Mouse (Mus musculus) heart, postnatal 36 days (tissue): ENCODE data around the gene Gpalpp1. TPM values are rescaled to one million over a fixed set of nuclear protein-coding genes. Genes with fewer than 3 reads are reported as not detected.
A peak's percentile ranks its signal among the peaks of the same experiment; 100 is the strongest.

Source experiments
- DNase-seq, 2 experiments: peaks; one replicate each; pipeline ENCODE4 v3.0.0; 2021 to 2022
- intact Hi-C: fragments of 180-260 bp; cut with DNase I; formaldehyde crosslinking; loops from one replicate; pipeline ENCODE4 v1.15.1; 2025
- total RNA-seq, 2 experiments: library from RNA; stranded (reverse); gene quantifications; 2 replicates each; pipeline ENCODE4 v1.2.3; 2021

Gene Gpalpp1
- 10 to 100 TPM in 1 of 2 experiments, 1 to 10 TPM in 1; 9.3 to 12.5 TPM for total RNA-seq

DNA sequence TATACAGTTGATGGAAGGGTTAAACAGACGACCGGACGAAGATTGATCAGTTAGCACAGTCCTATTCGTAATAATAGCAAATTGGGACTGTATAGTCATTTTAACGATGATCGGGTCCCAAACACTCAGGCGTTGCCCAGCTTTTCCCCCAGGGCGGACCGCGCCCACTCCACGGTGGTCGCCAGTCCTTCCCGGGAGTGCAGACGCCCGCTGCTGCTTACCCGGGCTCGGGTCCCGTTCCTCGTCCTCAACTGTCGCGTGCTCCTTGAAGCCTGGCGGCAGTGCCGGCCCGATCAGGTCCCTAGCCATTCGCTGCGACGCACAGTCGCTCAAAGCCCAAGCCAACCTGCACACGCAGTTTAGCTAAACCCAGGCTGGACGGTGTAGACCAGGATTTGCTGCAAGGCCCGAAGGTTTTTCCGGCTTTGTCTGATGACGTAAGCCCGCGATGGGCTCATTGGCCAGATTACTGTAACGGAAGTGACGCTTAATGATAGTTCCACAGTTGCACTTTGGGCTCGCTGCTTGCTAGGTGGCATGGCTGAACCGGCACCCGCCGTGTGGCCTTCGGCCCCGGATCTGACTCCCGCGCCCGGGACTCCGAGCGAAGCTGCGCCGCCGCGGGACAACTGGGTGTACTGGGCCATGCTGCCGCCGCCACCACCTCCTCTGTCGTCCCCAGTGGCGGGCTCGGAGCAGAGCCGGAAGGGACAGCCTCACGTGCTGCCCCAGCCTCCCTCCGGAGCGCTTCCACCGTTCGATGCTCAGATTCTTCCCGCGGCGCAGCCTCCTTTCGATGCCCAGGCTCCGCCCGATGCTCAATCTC, at the start of gene Gpalpp1, which contains the start of gene Nufip1:
Gene Gpalpp1, minus strand, starts transcription at position 365 of the 826 bp plus-strand sequence.
Gene Nufip1, plus strand, starts transcription at position 496 of the 826 bp plus-strand sequence.
- intact Hi-C loops = loop anchor here (5.0 kb wide), 3 partner anchors 37 to 307 kb away; partner anchors contain the start of gene Gtf2f2
- peak; percentile 84 to 89 for DNase-seq

- intact Hi-C loops = loop anchor here (5.0 to 10.0 kb wide), 2 partner anchors 146 to 597 kb away; partner anchors contain the start of gene Gtf2f2
Observed at GRCm38 (mm10) chr14:76158192-76158785, 47.7 kb upstream of the Gpalpp1 start.

GRCm38 (mm10) chr14:76153828-76154227, 43.3 kb upstream of the Gpalpp1 start:
- DNase-seq = no peak
- intact Hi-C loops = loop anchor here (2.0 to 10.0 kb wide), 2 partner anchors 259 to 601 kb away; no protein-coding TSS in a partner anchor

More at GRCm38 (mm10) chr14:76158192-76158785, 47.7 kb upstream of the Gpalpp1 start:
- DNase-seq = no peak

- peak; percentile 9 to 29 for DNase-seq
- intact Hi-C loops = loop anchor here (2.0 to 10.0 kb wide), 2 partner anchors 260 to 602 kb away; no protein-coding TSS in a partner anchor
Observed at GRCm38 (mm10) chr14:76153003-76153675, 42.6 kb upstream of the Gpalpp1 start.

DNA sequence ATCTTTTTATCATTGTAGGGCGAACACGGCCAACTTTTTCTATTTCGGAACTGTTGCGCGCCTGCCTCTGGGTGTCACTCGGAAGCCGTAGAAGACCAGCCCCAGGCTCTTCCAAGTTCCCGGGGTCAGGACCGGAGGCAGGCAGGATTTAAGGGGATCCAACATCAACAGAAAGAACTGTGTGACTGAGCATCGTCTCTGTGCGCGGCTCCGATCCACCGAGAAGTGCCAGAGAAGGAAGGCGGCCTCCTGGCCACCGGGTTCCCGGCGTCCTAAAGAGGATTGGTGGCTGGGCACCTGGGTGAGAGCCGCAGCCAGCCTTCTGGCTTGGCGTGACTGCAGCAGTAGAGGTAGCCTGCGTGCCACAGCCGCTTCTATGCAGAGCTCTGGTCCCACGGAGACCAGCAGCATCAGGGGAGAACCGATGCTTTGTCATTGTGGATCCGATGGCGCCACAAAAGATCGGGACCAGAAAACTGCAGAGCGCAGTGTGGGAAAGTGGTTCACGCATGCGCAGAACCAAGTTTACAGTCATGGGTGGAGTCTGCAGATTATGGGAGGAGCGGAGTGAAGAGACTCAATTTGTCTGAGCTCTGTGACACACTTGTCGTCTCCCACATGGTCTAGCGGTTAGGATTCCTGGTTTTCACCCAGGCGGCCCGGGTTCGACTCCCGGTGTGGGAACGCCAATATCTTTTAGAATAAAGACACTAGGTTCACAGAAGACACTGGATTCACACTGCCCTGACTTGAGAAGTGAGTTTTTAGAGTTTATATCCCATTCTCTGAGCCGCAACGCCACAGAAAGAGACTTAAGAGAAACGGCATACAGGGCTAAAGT, 41.8 kb upstream of the Gpalpp1 start:
- peak; percentile 98 for DNase-seq
- intact Hi-C loops = loop anchor here (1.0 to 10.0 kb wide), 3 partner anchors 260 to 602 kb away; no protein-coding TSS in a partner anchor

DNA sequence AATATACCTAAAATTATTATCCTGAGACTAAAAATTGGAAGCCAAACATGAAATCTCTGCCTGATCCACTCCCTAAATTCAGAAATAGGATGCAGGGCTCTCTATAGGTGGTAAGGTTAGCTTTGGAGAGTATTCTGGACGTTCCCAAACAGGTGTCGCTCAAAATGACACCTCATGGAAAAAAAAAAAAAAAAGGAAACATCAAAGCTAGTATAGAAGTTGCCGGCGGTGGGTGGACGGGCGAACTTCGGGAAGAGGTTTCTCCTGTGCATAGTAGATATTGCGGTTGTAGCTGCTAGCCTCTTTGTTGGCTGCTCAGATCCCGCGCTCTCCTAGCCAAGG, 41.2 kb upstream of the Gpalpp1 start:
- DNase-seq = no peak
- intact Hi-C loops = loop anchor here (1.0 to 10.0 kb wide), 3 partner anchors 261 to 603 kb away; no protein-coding TSS in a partner anchor

DNA sequence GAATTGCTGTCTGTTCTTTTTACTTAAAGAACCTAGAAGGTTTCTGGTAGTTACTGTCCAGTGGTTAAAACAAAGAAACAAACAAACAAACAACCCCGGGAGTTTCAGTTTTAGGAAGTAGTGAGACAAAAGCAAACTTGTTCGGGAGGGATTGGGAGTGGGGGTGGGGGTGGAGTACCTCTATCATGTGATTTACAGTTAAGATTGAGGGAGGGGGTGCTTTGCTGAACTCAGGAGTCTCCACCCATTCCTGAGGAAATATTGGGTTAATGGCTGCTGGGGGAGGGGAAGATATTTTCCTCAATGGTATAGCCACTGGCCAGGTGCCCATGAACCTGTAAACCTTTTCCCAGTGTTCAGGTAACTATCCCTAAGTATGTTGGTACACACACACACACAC, 40.5 kb upstream of the Gpalpp1 start:
- intact Hi-C loops = loop anchor here (10.0 kb wide), 1 partner anchor 604 kb away; no protein-coding TSS in a partner anchor
- DNase-seq = no peak

GRCm38 (mm10) chr14:76150499-76150898, 39.9 kb upstream of the Gpalpp1 start:
- intact Hi-C loops = loop anchor here (10.0 kb wide), 1 partner anchor 604 kb away; no protein-coding TSS in a partner anchor
- peak in 1 of 2 experiments; percentile 13 for DNase-seq

DNA sequence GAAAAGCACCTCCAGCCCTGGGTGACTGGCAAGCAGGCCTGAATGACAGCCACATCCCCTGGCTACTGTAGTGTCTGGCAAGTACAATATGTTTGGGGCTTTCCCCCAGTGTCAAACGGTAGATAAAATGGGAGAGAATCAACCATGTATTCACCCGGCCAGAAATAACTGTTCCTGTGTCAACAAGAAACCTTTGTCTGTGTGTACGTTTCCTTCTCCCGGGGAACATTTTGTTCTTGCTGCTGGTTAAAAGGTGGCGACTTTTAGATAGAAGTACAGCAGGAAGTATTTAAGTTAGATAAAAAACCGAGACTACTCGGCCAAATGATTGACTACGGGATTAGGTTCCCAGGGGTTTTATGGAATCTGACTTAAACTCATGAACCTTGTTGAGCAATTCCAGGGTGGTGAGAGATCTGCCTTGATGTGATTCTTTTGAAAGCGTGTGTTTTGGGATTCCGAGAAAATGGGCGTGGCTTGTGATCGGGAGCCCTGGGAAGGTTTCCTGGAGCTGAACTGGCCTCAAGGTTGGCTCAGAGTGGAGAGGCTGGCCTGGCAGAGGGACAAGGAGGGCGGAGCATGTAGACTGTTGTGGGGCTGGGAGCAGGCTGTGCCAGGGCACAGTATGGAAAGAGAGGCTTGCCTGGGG, 39.1 kb upstream of the Gpalpp1 start:
- peak; percentile 87 for DNase-seq
- intact Hi-C loops = loop anchor here (5.0 to 10.0 kb wide), 2 partner anchors 37 to 605 kb away; partner anchors contain the start of genes Gpalpp1 and Nufip1

GRCm38 (mm10) chr14:76148294-76148693, 37.7 kb upstream of the Gpalpp1 start:
- DNase-seq = no peak
- intact Hi-C loops = loop anchor here (5.0 kb wide), 1 partner anchor 36 kb away; the partner anchor contains the start of genes Gpalpp1 and Nufip1

GRCm38 (mm10) chr14:76147061-76147460, 36.5 kb upstream of the Gpalpp1 start:
- no peak for DNase-seq
- intact Hi-C loops = loop anchor here (5.0 kb wide), 1 partner anchor 35 kb away; the partner anchor contains the start of genes Gpalpp1 and Nufip1

DNA sequence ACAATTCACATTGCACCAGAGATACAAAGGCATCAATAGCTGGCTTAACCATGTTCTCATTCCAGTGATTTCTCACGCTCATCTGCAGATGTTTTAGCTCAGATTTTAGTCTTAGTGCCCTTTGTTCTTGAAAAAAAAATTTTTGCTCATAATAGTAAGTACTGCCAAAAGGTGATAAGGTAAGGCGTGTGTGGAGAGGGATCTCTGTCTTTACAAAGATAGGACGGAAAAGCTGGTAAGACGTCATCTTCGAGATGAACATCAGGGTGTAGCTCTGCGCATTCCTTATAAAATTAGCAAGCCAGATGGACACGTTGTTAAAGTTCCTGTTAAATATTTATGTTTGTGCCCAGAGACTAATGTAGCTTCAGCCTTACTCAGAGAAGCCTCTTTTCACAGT, 35.3 kb upstream of the Gpalpp1 start:
- intact Hi-C loops = loop anchor here (5.0 kb wide), 1 partner anchor 34 kb away; the partner anchor contains the start of genes Gpalpp1 and Nufip1
- DNase-seq = no peak

DNA sequence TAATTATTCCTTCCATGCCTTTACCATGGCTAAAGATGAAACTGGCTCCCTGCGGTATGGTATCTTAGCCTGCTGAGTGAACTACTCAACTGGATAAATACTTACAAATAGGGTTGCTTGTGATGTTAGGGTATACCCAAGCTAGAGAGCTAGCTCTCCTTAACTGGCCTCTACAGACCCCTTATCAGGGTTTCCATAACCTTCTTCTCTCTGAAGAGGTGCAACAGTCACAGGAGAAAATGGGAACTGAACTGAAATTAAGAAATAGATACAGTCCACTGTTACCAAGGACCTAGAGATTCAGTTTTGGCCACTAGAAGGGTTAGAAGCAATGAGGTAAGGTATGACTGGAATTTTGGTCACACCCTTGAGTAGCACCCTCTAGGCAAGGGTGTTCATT, 34.7 kb upstream of the Gpalpp1 start:
- intact Hi-C loops = loop anchor here (5.0 kb wide), 1 partner anchor 33 kb away; the partner anchor contains the start of genes Gpalpp1 and Nufip1
- no peak for DNase-seq

DNA sequence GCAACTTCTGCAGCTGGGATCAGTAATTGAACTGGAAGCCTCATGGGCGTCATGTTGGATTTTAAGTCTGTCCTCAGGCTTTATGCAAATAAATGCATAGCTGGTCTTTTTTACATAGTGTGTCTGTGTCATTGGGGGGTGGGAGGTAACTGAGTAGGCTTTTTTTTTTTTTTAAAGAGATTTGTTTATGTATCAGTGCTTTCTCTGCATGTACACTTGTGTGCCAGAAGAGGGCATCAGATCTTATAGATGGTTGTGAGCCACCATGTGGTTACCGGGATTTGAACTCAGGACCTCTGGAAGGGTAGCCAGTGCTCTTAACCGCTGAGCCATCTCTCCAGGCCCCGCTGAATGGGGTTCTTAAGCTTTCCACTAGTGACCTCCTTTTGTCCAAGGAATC, 24.4 kb upstream of the Gpalpp1 start:
- intact Hi-C loops = no loop called here
- DNase-seq = no peak

DNA sequence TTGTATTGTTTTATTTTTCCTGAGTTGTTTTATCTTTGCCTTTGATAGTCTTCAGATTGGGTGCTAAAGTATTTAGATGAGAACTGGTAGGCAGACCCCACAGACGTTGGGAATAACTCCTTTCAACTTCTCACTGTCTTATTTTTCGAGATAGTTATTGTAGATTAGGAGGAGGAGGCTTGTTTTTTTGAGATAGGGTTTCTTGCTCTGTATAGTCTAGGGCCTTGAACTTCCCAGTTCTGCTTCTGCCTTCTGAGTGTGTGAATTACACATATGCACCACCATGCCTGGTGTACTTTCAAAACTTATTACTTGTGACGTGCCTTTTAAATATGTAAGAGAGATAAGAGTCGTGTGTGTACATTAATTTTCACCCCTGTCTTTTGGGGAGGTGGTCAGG, 17.6 kb upstream of the Gpalpp1 start:
- no peak for DNase-seq
- intact Hi-C loops = no loop called here

- no peak for DNase-seq
- intact Hi-C loops = no loop called here
Observed at GRCm38 (mm10) chr14:76127311-76127710, 16.8 kb upstream of the Gpalpp1 start.

DNA sequence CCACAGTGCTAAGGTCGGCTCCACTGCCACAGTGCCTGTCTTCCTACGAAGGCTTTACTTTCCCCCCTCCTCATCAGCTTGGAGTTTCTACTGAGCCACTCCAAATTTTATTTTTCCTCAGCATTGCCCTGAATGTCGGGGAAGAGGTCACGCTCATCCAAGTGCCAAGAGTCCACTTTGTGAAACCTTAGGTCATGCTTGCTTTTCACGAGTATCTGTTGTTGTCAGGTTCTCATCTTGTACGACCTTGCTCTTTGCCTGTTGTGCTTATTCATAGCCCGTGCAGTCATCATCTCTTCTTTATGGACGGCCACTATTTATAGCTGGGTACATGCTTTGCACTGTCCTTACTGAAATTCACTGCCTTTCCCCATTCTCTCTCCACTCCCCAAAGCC, 12.1 kb upstream of the Gpalpp1 start:
- intact Hi-C loops = loop anchor here (1.0 to 5.0 kb wide), 2 partner anchors 351 to 890 kb away; no protein-coding TSS in a partner anchor
- DNase-seq = no peak

DNA sequence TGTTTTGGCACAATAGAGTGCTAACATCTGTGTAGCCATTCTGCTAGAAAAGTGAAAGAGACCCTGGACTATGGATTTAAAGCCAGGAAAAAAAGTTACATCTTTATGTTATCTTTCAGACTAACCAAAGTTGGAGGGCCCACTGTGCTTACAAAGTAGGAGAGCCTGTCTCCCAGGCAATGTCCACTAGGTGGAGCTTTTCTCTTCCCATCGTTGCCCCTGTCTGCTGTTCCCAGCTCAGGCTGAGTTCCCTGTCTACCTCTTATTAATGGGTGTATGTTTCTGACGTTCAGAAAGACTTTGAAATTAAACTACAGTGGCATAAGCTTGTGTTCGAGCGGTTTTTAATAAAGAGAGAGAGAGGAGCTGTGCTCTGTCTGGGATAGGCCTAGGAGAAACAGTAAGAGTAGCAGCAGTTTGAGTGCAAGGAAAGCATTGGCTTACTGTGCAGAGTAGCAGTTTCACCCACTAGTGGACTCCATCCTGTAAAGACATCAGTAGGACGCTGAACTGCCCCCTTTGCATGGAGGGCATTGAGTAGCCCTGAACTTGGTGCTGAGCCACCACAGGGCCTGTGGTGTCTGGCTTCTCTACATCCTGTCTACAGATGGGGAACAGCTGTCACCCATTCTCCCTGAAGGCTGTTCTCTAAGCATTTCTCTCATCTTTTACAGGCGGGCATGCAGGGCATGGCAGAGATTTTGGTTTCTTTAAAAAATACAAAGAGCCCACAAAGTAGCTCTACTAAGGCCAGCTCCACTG, 11.5 kb upstream of the Gpalpp1 start:
- intact Hi-C loops = loop anchor here (1.0 to 5.0 kb wide), 2 partner anchors 351 to 890 kb away; no protein-coding TSS in a partner anchor
- DNase-seq = peak; percentile 45 to 51
